In the genomic region with DNA sequence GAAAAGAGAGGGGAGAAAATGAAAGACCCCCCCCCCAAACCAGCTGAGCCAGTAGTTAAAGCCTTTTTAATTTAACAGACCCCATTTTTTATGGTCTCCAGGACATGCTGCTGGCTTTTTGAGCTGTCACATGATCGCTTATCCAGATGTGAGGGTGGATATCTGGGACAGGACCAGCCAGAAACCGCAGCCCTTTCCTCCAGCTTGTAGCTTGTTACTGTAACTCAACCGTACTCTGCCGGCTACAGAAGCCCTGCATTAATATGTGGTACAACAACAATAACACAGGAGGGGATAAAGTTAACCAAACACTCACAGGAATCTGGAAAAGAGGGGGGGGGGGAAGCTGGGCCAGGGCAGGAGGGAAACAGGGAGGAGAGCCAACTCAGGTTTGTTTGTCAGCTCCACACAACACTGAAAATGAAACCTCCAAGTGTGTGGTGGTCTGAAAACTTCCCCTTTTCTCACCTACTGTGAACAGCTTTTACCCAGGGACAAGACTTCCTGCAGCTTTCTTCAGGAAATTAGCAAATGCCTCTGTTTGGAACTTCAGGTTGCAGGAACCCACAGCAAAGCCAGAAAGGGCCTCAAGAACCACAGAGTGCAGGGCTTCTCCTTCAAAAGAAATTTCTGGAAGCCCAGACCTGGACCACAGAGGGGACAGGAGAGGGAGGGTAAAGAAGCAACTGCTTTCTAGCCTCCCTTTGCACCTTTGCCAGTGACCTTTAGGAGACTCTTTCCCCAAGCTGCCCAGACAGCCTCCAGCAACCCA, we compare ENCODE assay signal across 10 mouse cellular contexts.
DNase-seq lines count a peak whose midpoint lies in the region; ATAC-seq lines count a peak whose summit lies in the region.
"Had no signal": no experiment of that assay in that cellular context is flagged by ENCODE, and none has a peak within 500 bp of the region (broad histone marks: within the 10 kb centered on the region; RNA-seq: fewer than 3 reads in every experiment).

No protein-coding gene starts in this region.

- 24% methylated on average over 4 of the region's 4 CpGs for WGBS in heart, embryonic 16.5 days

- ATAC-seq in heart, embryonic 16.5 days (replicated peaks; ENCODE audit: extremely low read depth, insufficient read depth, low FRiP score), result no peak
- peak; percentile 41; the same call in 1 of the 2 replicates for ATAC-seq in megakaryocyte-erythroid progenitor cell, adult 5-6 weeks (replicated peaks; ENCODE audit: low FRiP score, low TSS enrichment, poor library complexity, severe bottlenecking)
- ATAC-seq: hindbrain, postnatal 0 days had no signal

- H3K27ac ChIP-seq in heart, embryonic 16.5 days (ENCODE audit: low read length), result no peak overlapping the region
- H3K27ac ChIP-seq: hindbrain, postnatal 0 days had no signal

- intact Hi-C loops in heart, postnatal 14 days (cut with DNase I), result no loop called here

- no peaks in the 10 kb centered on the region for H3K27me3 ChIP-seq in heart, embryonic 16.5 days (ENCODE audit: control insufficient read depth, insufficient read depth, low read length)

- no peak overlapping the region for H3K9ac ChIP-seq in heart, embryonic 16.5 days (ENCODE audit: low read length)

- H3K4me3 ChIP-seq in heart, embryonic 16.5 days (ENCODE audit: low read length), result no peak overlapping the region

- no peak for DNase-seq in heart, postnatal 14 days
- peak; percentile 18 for DNase-seq in MN1 (ENCODE audit: low spot score)
- DNase-seq in hindlimb bud, embryonic 11.5 days (ENCODE audit: extremely low spot score, low read depth, low spot score), result peak; percentile 50
- DNase-seq in frontal cortex, postnatal 10 days (ENCODE audit: low spot score in 2 of 2), result no peak
- DNase-seq in urinary bladder, postnatal 14 days (ENCODE audit: low spot score), result no peak
- no peak for DNase-seq in urinary bladder, postnatal 4 days (ENCODE audit: low spot score in 2 of 2)
- DNase-seq: cerebellum, adult 2 months had no signal

- H3K4me1 ChIP-seq in heart, embryonic 16.5 days (ENCODE audit: control insufficient read depth, insufficient read depth, low read length), result no peaks in the 10 kb centered on the region

- peak overlapping the region; percentile 13; the same call in 1 of the 2 replicates for H3K4me2 ChIP-seq in heart, embryonic 16.5 days (ENCODE audit: low read depth, low read length)

- no peaks in the 10 kb centered on the region for H3K9me3 ChIP-seq in heart, embryonic 16.5 days (replicated peaks; ENCODE audit: control insufficient read depth, low read length)

- no peaks in the 10 kb centered on the region for H3K36me3 ChIP-seq in heart, embryonic 16.5 days (ENCODE audit: control insufficient read depth, insufficient read depth)

Comparison
In these comparisons a context has a peak if more than half of its experiments do, and no peak if none do; other contexts are left out.
1. DNase-seq: peak in MN1 (single experiment) and hindlimb bud, embryonic 11.5 days (single experiment); none in heart, postnatal 14 days (0 of 2), frontal cortex, postnatal 10 days (0 of 2), urinary bladder, postnatal 14 days (single experiment) and urinary bladder, postnatal 4 days (0 of 2).